19 mouse cellular contexts compared by ENCODE assay signal in the genomic region with DNA sequence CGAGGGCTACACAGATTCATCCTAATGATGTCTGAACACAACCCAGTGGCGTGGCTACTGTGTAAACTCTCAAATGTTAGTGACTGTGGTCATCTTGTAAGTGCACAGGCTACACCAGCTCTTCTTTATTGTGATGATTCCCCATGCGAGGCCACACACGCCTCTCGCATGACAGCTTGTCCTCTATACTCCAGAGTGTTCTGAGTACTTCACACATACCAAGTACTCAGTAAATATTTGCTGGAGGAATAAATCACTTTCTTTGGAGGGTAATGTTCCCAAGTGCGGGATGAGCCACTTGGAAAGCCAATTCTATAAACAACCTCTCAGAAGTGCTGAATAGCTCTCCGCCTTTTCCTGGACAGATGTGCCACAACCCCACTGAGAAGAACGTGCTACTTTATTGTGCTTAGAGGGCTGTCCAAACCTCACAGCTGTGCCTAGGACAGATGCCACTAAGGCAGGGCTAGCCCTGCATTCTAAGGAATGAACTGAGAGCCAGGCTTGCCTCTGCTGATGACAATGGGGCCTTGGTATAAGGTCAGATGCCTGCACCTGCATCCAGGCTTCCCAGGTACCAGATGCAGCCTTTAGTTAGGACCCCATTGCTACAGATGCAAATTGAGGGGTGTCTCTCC.
DNase-seq lines count a peak whose midpoint lies in the region; ATAC-seq and TF ChIP-seq lines count a peak whose summit lies in the region.
"Had no signal": no experiment of that assay in that cellular context is flagged by ENCODE, and none has a peak within 500 bp of the region (broad histone marks: within the 10 kb centered on the region; RNA-seq: fewer than 3 reads in every experiment).

No protein-coding gene starts in this region.

- no peak overlapping the region for H3K4me3 ChIP-seq in intestine, embryonic 15.5 days (replicated peaks)
- no peak overlapping the region for H3K4me3 ChIP-seq in intestine, postnatal 0 days (ENCODE audit: low read depth, low read length)
- H3K4me3 ChIP-seq in lung, postnatal 0 days (ENCODE audit: low read depth, low read length), result no peak overlapping the region
- no peak overlapping the region for H3K4me3 ChIP-seq in intestine, embryonic 16.5 days (ENCODE audit: low read length)
- H3K4me3 ChIP-seq: embryonic facial prominence, embryonic 12.5 days; embryonic facial prominence, embryonic 15.5 days; gastrocnemius, adult 2 months; heart, embryonic 12.5 days; heart, embryonic 15.5 days had no signal

- H3K36me3 ChIP-seq in intestine, embryonic 15.5 days, result no peaks in the 10 kb centered on the region
- no peaks in the 10 kb centered on the region for H3K36me3 ChIP-seq in intestine, postnatal 0 days (ENCODE audit: control insufficient read depth, insufficient read depth)
- no peaks in the 10 kb centered on the region for H3K36me3 ChIP-seq in lung, postnatal 0 days (ENCODE audit: insufficient read depth, low read length)
- no peaks in the 10 kb centered on the region for H3K36me3 ChIP-seq in intestine, embryonic 16.5 days (ENCODE audit: control insufficient read depth, insufficient read depth, low read length)
- H3K36me3 ChIP-seq: embryonic facial prominence, embryonic 12.5 days; embryonic facial prominence, embryonic 15.5 days; heart, embryonic 12.5 days; heart, embryonic 15.5 days had no signal

- peak; percentile 22 to 37 for DNase-seq in cerebellum, postnatal 10 days
- no peak for DNase-seq in cerebellum, adult 18-20 months
- peak; percentile 23 for DNase-seq in lung, postnatal 0 days (ENCODE audit: low spot score)
- no peak for DNase-seq in lung, postnatal 25 days (ENCODE audit: low spot score)
- DNase-seq: adrenal gland, adult 8-10 months; gastrocnemius, adult 2 months; gastrocnemius, postnatal 14 days; heart, postnatal 10 days had no signal

- no peaks in the 10 kb centered on the region for H3K9me3 ChIP-seq in intestine, embryonic 15.5 days
- no peaks in the 10 kb centered on the region for H3K9me3 ChIP-seq in intestine, postnatal 0 days (ENCODE audit: control insufficient read depth)
- no peaks in the 10 kb centered on the region for H3K9me3 ChIP-seq in lung, postnatal 0 days (ENCODE audit: low read length)
- H3K9me3 ChIP-seq in intestine, embryonic 16.5 days (ENCODE audit: control insufficient read depth, low read length), result no peaks in the 10 kb centered on the region
- H3K9me3 ChIP-seq: embryonic facial prominence, embryonic 12.5 days; embryonic facial prominence, embryonic 15.5 days; heart, embryonic 12.5 days; heart, embryonic 15.5 days had no signal

- H3K9ac ChIP-seq in intestine, embryonic 15.5 days, result no peak overlapping the region
- H3K9ac ChIP-seq in intestine, postnatal 0 days (ENCODE audit: low read depth, low read length), result no peak overlapping the region
- no peak overlapping the region for H3K9ac ChIP-seq in lung, postnatal 0 days (replicated peaks; ENCODE audit: low read depth)
- no peak overlapping the region for H3K9ac ChIP-seq in intestine, embryonic 16.5 days (ENCODE audit: low read depth, low read length)
- H3K9ac ChIP-seq: embryonic facial prominence, embryonic 12.5 days; embryonic facial prominence, embryonic 15.5 days; forebrain, postnatal 0 days; heart, embryonic 12.5 days; heart, embryonic 15.5 days; hindbrain, embryonic 14.5 days had no signal

- TF ChIP-seq EP300 in lung, postnatal 0 days (IDR thresholded peaks at IDR 0.05), result no peak

- H3K27me3 ChIP-seq in intestine, embryonic 15.5 days (replicated peaks), result no peaks in the 10 kb centered on the region
- no peaks in the 10 kb centered on the region for H3K27me3 ChIP-seq in intestine, postnatal 0 days (replicated peaks; ENCODE audit: control insufficient read depth, insufficient read depth, low read length)
- no peaks in the 10 kb centered on the region for H3K27me3 ChIP-seq in lung, postnatal 0 days (replicated peaks; ENCODE audit: insufficient read depth, low read length)
- H3K27me3 ChIP-seq in intestine, embryonic 16.5 days (replicated peaks; ENCODE audit: control insufficient read depth, insufficient read depth, low read length), result no peaks in the 10 kb centered on the region
- H3K27me3 ChIP-seq: embryonic facial prominence, embryonic 12.5 days; embryonic facial prominence, embryonic 15.5 days; heart, embryonic 15.5 days had no signal

- H3K4me2 ChIP-seq in intestine, embryonic 15.5 days (replicated peaks), result no peak overlapping the region
- H3K4me2 ChIP-seq in intestine, postnatal 0 days (replicated peaks; ENCODE audit: low read depth), result no peak overlapping the region
- H3K4me2 ChIP-seq in lung, postnatal 0 days (replicated peaks; ENCODE audit: low read depth, low read length), result no peak overlapping the region
- no peak overlapping the region for H3K4me2 ChIP-seq in intestine, embryonic 16.5 days (ENCODE audit: low read depth, low read length)
- H3K4me2 ChIP-seq: embryonic facial prominence, embryonic 12.5 days; embryonic facial prominence, embryonic 15.5 days; heart, embryonic 12.5 days; heart, embryonic 15.5 days; hindbrain, embryonic 14.5 days had no signal

- no peak for TF ChIP-seq CTCF in intestine, postnatal 0 days (IDR thresholded peaks at IDR 0.05; ENCODE audit: low read depth)
- no peak for TF ChIP-seq CTCF in lung, postnatal 0 days (IDR thresholded peaks at IDR 0.05)

- ATAC-seq in intestine, embryonic 15.5 days, result peak; percentile 73
- ATAC-seq in intestine, postnatal 0 days, result no peak
- ATAC-seq in lung, postnatal 0 days, result peak; percentile 40
- ATAC-seq in intestine, embryonic 16.5 days, result peak; percentile 67
- ATAC-seq: activated CD4-positive, CD25-positive, alpha-beta regulatory T cell, adult 4 months; forebrain, embryonic 14.5 days; forebrain, postnatal 0 days had no signal

- peaks cover 16% of the 10 kb centered on the region for H3K4me1 ChIP-seq in intestine, embryonic 15.5 days (replicated peaks)
- H3K4me1 ChIP-seq in intestine, postnatal 0 days (replicated peaks; ENCODE audit: control insufficient read depth, insufficient read depth, low read length), result no peaks in the 10 kb centered on the region
- no peaks in the 10 kb centered on the region for H3K4me1 ChIP-seq in lung, postnatal 0 days (ENCODE audit: insufficient read depth, low read depth, low read length)
- peaks cover 5% of the 10 kb centered on the region; the same call in 1 of the 2 replicates for H3K4me1 ChIP-seq in intestine, embryonic 16.5 days (ENCODE audit: control insufficient read depth, insufficient read depth, low read length)
- H3K4me1 ChIP-seq: embryonic facial prominence, embryonic 12.5 days; embryonic facial prominence, embryonic 15.5 days had no signal

- H3K27ac ChIP-seq in intestine, embryonic 15.5 days, result no peak overlapping the region; the same call in 1 of the 2 replicates
- H3K27ac ChIP-seq in intestine, postnatal 0 days (ENCODE audit: low read depth, low read length), result no peak overlapping the region
- H3K27ac ChIP-seq in lung, postnatal 0 days (ENCODE audit: low read length), result no peak overlapping the region
- no peak overlapping the region for H3K27ac ChIP-seq in intestine, embryonic 16.5 days (ENCODE audit: low read length)
- H3K27ac ChIP-seq: embryonic facial prominence, embryonic 12.5 days; embryonic facial prominence, embryonic 15.5 days; gastrocnemius, adult 2 months; heart, embryonic 15.5 days; hindbrain, embryonic 14.5 days had no signal

- WGBS in intestine, embryonic 15.5 days, result 37% methylated on average over 8 of the region's 8 CpGs
- WGBS in intestine, postnatal 0 days, result 36% methylated on average over 8 of the region's 8 CpGs
- 28% methylated on average over 8 of the region's 8 CpGs for WGBS in lung, postnatal 0 days
- WGBS in intestine, embryonic 16.5 days, result 50% methylated on average over 8 of the region's 8 CpGs

Comparison
In these comparisons a context has a peak if more than half of its experiments do, and no peak if none do; other contexts are left out.
1. DNase-seq: peak in cerebellum, postnatal 10 days (2 of 2) and lung, postnatal 0 days (single experiment); none in cerebellum, adult 18-20 months (0 of 2) and lung, postnatal 25 days (single experiment).